Comparison of ENCODE assay signal across 19 mouse cellular contexts in the genomic region with DNA sequence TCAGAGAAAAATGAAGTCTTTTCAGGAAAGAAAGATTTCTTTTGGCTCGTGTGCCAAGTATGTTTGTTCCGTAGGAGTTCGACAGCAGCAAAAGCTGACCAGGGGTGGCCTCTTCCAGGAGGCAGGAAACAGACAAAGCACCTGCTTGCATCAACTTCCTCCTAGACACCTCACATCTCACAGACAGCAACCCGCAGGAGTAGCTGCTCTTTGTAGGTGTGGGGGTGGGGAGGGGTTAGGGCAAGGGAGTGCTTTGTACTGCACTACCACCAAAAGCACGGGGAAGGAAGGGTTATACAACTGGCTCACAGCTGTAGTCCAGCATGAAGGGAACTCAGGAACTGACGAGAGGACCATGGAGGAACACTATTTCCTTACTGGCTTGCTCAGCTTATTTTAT. TPM values are rescaled to one million over a fixed set of nuclear protein-coding genes. Genes with fewer than 3 reads are reported as not detected.
DNase-seq lines count a peak whose midpoint lies in the region; ATAC-seq and TF ChIP-seq lines count a peak whose summit lies in the region.
"Had no signal": no experiment of that assay in that cellular context is flagged by ENCODE, and none has a peak within 500 bp of the region (broad histone marks: within the 10 kb centered on the region; RNA-seq: fewer than 3 reads in every experiment).

No protein-coding gene starts in this region.

- 62% methylated on average over 6 of the region's 6 CpGs for WGBS in stomach, embryonic 16.5 days
- WGBS in stomach, postnatal 0 days, result 65% methylated on average over 6 of the region's 6 CpGs
- WGBS in intestine, embryonic 15.5 days, result 67% methylated on average over 6 of the region's 6 CpGs

- H3K4me1 ChIP-seq in stomach, embryonic 16.5 days (ENCODE audit: control insufficient read depth, insufficient read depth, low read length), result no peaks in the 10 kb centered on the region
- H3K4me1 ChIP-seq in stomach, postnatal 0 days (replicated peaks; ENCODE audit: control insufficient read depth, insufficient read depth), result no peaks in the 10 kb centered on the region
- no peaks in the 10 kb centered on the region for H3K4me1 ChIP-seq in intestine, embryonic 15.5 days (replicated peaks)
- H3K4me1 ChIP-seq: limb, embryonic 10.5 days had no signal

- H3K36me3 ChIP-seq in stomach, embryonic 16.5 days (ENCODE audit: control insufficient read depth, insufficient read depth, low read length), result no peaks in the 10 kb centered on the region
- no peaks in the 10 kb centered on the region for H3K36me3 ChIP-seq in stomach, postnatal 0 days (ENCODE audit: control insufficient read depth, insufficient read depth, low read length)
- no peaks in the 10 kb centered on the region for H3K36me3 ChIP-seq in intestine, embryonic 15.5 days
- H3K36me3 ChIP-seq: limb, embryonic 10.5 days had no signal

- H3K9me3 ChIP-seq in stomach, embryonic 16.5 days (replicated peaks; ENCODE audit: control insufficient read depth, low read length), result no peaks in the 10 kb centered on the region
- H3K9me3 ChIP-seq in stomach, postnatal 0 days (ENCODE audit: control insufficient read depth, low read length), result no peaks in the 10 kb centered on the region
- H3K9me3 ChIP-seq in intestine, embryonic 15.5 days, result no peaks in the 10 kb centered on the region
- H3K9me3 ChIP-seq: forebrain, embryonic 13.5 days; limb, embryonic 10.5 days had no signal

- no peak for DNase-seq in stomach, postnatal 0 days (ENCODE audit: low spot score)
- DNase-seq in induced T-regulatory cell, adult 2 months (ENCODE audit: low read depth), result peak; percentile 82
- DNase-seq in thymus, adult 18-20 months, result peak; percentile 77 to 88
- no peak for DNase-seq in kidney, postnatal 4 days
- DNase-seq in cerebellum, adult 18-20 months, result no peak
- DNase-seq: adrenal gland, adult 8-10 months; gastrocnemius, adult 2 months; heart, postnatal 4 days; kidney, postnatal 14 days; layer of hippocampus, postnatal 36 days; right cerebral cortex, adult 18-20 months had no signal

- no peak for TF ChIP-seq EP300 in stomach, postnatal 0 days (optimal IDR thresholded peaks at IDR 0.05)

- no peak overlapping the region for H3K4me3 ChIP-seq in stomach, embryonic 16.5 days (replicated peaks; ENCODE audit: low read length)
- no peak overlapping the region for H3K4me3 ChIP-seq in stomach, postnatal 0 days (ENCODE audit: low read depth, low read length)
- no peak overlapping the region for H3K4me3 ChIP-seq in intestine, embryonic 15.5 days (replicated peaks)
- H3K4me3 ChIP-seq: forebrain, embryonic 13.5 days; gastrocnemius, adult 2 months; limb, embryonic 10.5 days; megakaryocyte, embryonic 14.5 days had no signal

- ATAC-seq in stomach, embryonic 16.5 days (ENCODE audit: insufficient read depth, low FRiP score), result 0 out of 2 replicates have a peak, but pooled peaks have one; percentile 37
- ATAC-seq in stomach, postnatal 0 days (ENCODE audit: low FRiP score, low TSS enrichment), result no peak
- ATAC-seq in intestine, embryonic 15.5 days, result no peak
- ATAC-seq: forebrain, embryonic 13.5 days; intestine, postnatal 0 days had no signal

- no peak for TF ChIP-seq CTCF in stomach, postnatal 0 days (IDR thresholded peaks at IDR 0.05; ENCODE audit: low read depth)

- H3K4me2 ChIP-seq in stomach, embryonic 16.5 days (ENCODE audit: low read depth, low read length), result no peak overlapping the region
- H3K4me2 ChIP-seq in stomach, postnatal 0 days (replicated peaks; ENCODE audit: low read depth), result no peak overlapping the region
- H3K4me2 ChIP-seq in intestine, embryonic 15.5 days (replicated peaks), result no peak overlapping the region
- H3K4me2 ChIP-seq: forebrain, embryonic 13.5 days; heart, embryonic 11.5 days had no signal

- H3K27me3 ChIP-seq in stomach, embryonic 16.5 days (ENCODE audit: control insufficient read depth, insufficient read depth, low read length), result no peaks in the 10 kb centered on the region
- no peaks in the 10 kb centered on the region for H3K27me3 ChIP-seq in stomach, postnatal 0 days (ENCODE audit: control insufficient read depth, insufficient read depth, low read length)
- no peaks in the 10 kb centered on the region for H3K27me3 ChIP-seq in intestine, embryonic 15.5 days (replicated peaks)
- H3K27me3 ChIP-seq: forebrain, embryonic 13.5 days had no signal

- no peak overlapping the region for H3K27ac ChIP-seq in stomach, embryonic 16.5 days (ENCODE audit: low read length)
- H3K27ac ChIP-seq in stomach, postnatal 0 days (replicated peaks), result no peak overlapping the region
- H3K27ac ChIP-seq in intestine, embryonic 15.5 days, result no peak overlapping the region
- H3K27ac ChIP-seq: forebrain, embryonic 13.5 days; gastrocnemius, adult 2 months; limb, embryonic 10.5 days; liver, embryonic 14.5 days had no signal

- no peak overlapping the region for H3K9ac ChIP-seq in stomach, embryonic 16.5 days (ENCODE audit: low read length)
- H3K9ac ChIP-seq in stomach, postnatal 0 days (ENCODE audit: low read length), result no peak overlapping the region
- H3K9ac ChIP-seq in intestine, embryonic 15.5 days, result no peak overlapping the region
- H3K9ac ChIP-seq: forebrain, embryonic 13.5 days; liver, embryonic 14.5 days had no signal

RNA-seq across cellular contexts. Expression of a gene that starts 15.0 kb away (rescaled TPM):
- 12.5 and 14.5 TPM in 2 replicates for polyA plus RNA-seq in stomach, embryonic 16.5 days (2015; fragmentation: Nextera tagmentation; extraction: Ambion mirVana)
- polyA plus RNA-seq in stomach, postnatal 0 days (2015; fragmentation: Nextera tagmentation; extraction: Ambion mirVana), result 16.0 and 16.8 TPM in 2 replicates
- 11.3 and 11.4 TPM in 2 replicates for polyA plus RNA-seq in intestine, embryonic 15.5 days (2015; fragmentation: Nextera tagmentation; extraction: Ambion mirVana)

Comparison
In these comparisons a context has a peak if more than half of its experiments do, and no peak if none do; other contexts are left out.
1. DNase-seq: peak in induced T-regulatory cell, adult 2 months (single experiment) and thymus, adult 18-20 months (2 of 2); none in stomach, postnatal 0 days (single experiment), kidney, postnatal 4 days (0 of 2) and cerebellum, adult 18-20 months (0 of 2).